Comparison of ENCODE assay signal across 9 mouse cellular contexts in genomic region chr4:8938948-8939411, GRCm38 (mm10).
DNase-seq lines count a peak whose midpoint lies in the region; ATAC-seq lines count a peak whose summit lies in the region.
"Had no signal": no experiment of that assay in that cellular context is flagged by ENCODE, and none has a peak within 500 bp of the region (broad histone marks: within the 10 kb centered on the region; RNA-seq: fewer than 3 reads in every experiment).

No protein-coding gene starts in this region.

- H3K4me2 ChIP-seq in limb, embryonic 12.5 days, result no peak overlapping the region

- no peaks in the 10 kb centered on the region for H3K36me3 ChIP-seq in limb, embryonic 12.5 days
- no peaks in the 10 kb centered on the region for H3K36me3 ChIP-seq in limb, embryonic 10.5 days

- H3K4me1 ChIP-seq in limb, embryonic 12.5 days (replicated peaks), result peaks cover 9% of the 10 kb centered on the region; the same call in 1 of the 2 replicates
- H3K4me1 ChIP-seq in limb, embryonic 10.5 days, result peaks cover 13% of the 10 kb centered on the region

- 69% methylated on average over 6 of the region's 6 CpGs for WGBS in limb, embryonic 12.5 days
- WGBS in limb, embryonic 10.5 days, result 87% methylated on average over 6 of the region's 6 CpGs

- ATAC-seq in limb, embryonic 12.5 days (ENCODE audit: insufficient number of reproducible peaks, insufficient read depth, low FRiP score, low TSS enrichment, low read depth), result no peak
- peak; percentile 31 for ATAC-seq in megakaryocyte progenitor cell, adult 5-6 weeks (replicated peaks; ENCODE audit: poor library complexity)
- no peak for ATAC-seq in activated CD4-positive, CD25-positive, alpha-beta regulatory T cell, adult 4 months
- ATAC-seq in frontal cortex, adult (ENCODE audit: low TSS enrichment), result no peak
- ATAC-seq: Patski had no signal

- no peak overlapping the region for H3K9ac ChIP-seq in limb, embryonic 12.5 days (replicated peaks)

- H3K9me3 ChIP-seq in limb, embryonic 12.5 days, result no peaks in the 10 kb centered on the region
- no peaks in the 10 kb centered on the region for H3K9me3 ChIP-seq in limb, embryonic 10.5 days (replicated peaks)

- H3K27me3 ChIP-seq in limb, embryonic 12.5 days, result no peaks in the 10 kb centered on the region
- no peaks in the 10 kb centered on the region for H3K27me3 ChIP-seq in limb, embryonic 10.5 days (ENCODE audit: low read depth, poor library complexity, severe bottlenecking)
- H3K27me3 ChIP-seq: Patski had no signal

- DNase-seq in limb, embryonic 10.5 days (ENCODE audit: low spot score), result no peak
- peak; percentile 83 for DNase-seq in gastrocnemius, postnatal 25 days
- DNase-seq in kidney, adult 8-10 months, result peak; percentile 31 to 35
- DNase-seq in testis, postnatal 10 days (ENCODE audit: low spot score), result no peak

- no peak overlapping the region for H3K4me3 ChIP-seq in limb, embryonic 12.5 days (replicated peaks)
- H3K4me3 ChIP-seq in limb, embryonic 10.5 days, result no peak overlapping the region

- peak overlapping the region; percentile 29; the same call in 1 of the 2 replicates for H3K27ac ChIP-seq in limb, embryonic 12.5 days
- H3K27ac ChIP-seq in limb, embryonic 10.5 days, result no peak overlapping the region

Comparison
In these comparisons a context has a peak if more than half of its experiments do, and no peak if none do; other contexts are left out.
1. DNase-seq: peak in gastrocnemius, postnatal 25 days (single experiment) and kidney, adult 8-10 months (2 of 2); none in limb, embryonic 10.5 days (single experiment) and testis, postnatal 10 days (single experiment).